In the genomic region with DNA sequence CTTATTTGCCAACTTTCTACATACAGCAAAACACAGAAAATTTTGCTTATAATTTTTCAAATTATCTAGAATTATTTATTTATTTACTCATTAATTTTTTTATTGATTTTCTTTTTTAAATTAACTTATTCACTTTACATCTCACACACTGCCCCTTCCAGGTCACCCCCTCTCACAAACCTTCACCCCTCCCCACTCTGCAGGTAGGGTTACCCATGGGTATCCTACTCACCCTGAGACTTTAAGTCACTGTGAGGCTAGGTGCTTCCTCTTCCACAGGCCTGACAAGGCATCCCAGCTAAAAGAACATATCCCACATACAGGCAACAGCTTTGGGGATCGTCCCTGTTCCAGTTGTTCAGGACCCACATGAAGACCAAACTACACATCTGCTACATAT, we compare ENCODE assay signal across 16 mouse cellular contexts.
"Had no signal": no experiment of that assay in that cellular context is flagged by ENCODE, and none has a peak within 500 bp of the region (broad histone marks: within the 10 kb centered on the region; RNA-seq: fewer than 3 reads in every experiment).

No protein-coding gene starts in this region.

- H3K27ac ChIP-seq: neural tube, embryonic 13.5 days; neural tube, embryonic 15.5 days; stomach, embryonic 15.5 days; stomach, postnatal 0 days had no signal

- H3K4me2 ChIP-seq: neural tube, embryonic 13.5 days; neural tube, embryonic 15.5 days; stomach, embryonic 15.5 days had no signal

- H3K4me3 ChIP-seq: neural tube, embryonic 13.5 days; neural tube, embryonic 15.5 days; stomach, embryonic 15.5 days had no signal

- DNase-seq: retina, postnatal 1 day; right cerebral cortex, adult 18-20 months; right cerebral cortex, postnatal 14 days; right cerebral cortex, postnatal 25 days; right cerebral cortex, postnatal 4 days; spleen, adult 18-20 months; thymus, adult 18-20 months; thymus, adult 2 months; thymus, postnatal 14 days; thymus, postnatal 25 days; thymus, postnatal 36 days; thymus, postnatal 4 days had no signal

- H3K27me3 ChIP-seq: neural tube, embryonic 13.5 days; neural tube, embryonic 15.5 days; stomach, embryonic 15.5 days had no signal

- H3K9me3 ChIP-seq: neural tube, embryonic 13.5 days; neural tube, embryonic 15.5 days; stomach, embryonic 15.5 days had no signal

- H3K9ac ChIP-seq: neural tube, embryonic 13.5 days; neural tube, embryonic 15.5 days; stomach, embryonic 15.5 days had no signal

- H3K36me3 ChIP-seq: neural tube, embryonic 13.5 days; neural tube, embryonic 15.5 days; stomach, embryonic 15.5 days had no signal

- H3K4me1 ChIP-seq: neural tube, embryonic 13.5 days; neural tube, embryonic 15.5 days; stomach, embryonic 15.5 days had no signal
